Mouse (Mus musculus) layer of hippocampus, postnatal 25 days (tissue): ENCODE data around the gene Klk1b8. TPM values are rescaled to one million over a fixed set of nuclear protein-coding genes. Genes with fewer than 3 reads are reported as not detected.
"Not testable (repeated sequence)": the region's sequence is repeated elsewhere in the genome, so short reads cannot be mapped to it uniquely, and the experiment has no call there.

Experiments used
- DNase-seq, 2 experiments: peaks; one replicate each; pipeline ENCODE4 v3.0.0; 2022; ENCODE audit warnings: mixed read lengths in 2 of 2, low spot score in 1 of 2; ENCODE audit errors: extremely low spot score in 1 of 2
- total RNA-seq, 2 experiments: library from RNA; stranded (reverse); gene quantifications; 2 replicates each; pipeline ENCODE4 v1.2.3; 2021

Klk1b8 gene
- not detected for total RNA-seq

DNA sequence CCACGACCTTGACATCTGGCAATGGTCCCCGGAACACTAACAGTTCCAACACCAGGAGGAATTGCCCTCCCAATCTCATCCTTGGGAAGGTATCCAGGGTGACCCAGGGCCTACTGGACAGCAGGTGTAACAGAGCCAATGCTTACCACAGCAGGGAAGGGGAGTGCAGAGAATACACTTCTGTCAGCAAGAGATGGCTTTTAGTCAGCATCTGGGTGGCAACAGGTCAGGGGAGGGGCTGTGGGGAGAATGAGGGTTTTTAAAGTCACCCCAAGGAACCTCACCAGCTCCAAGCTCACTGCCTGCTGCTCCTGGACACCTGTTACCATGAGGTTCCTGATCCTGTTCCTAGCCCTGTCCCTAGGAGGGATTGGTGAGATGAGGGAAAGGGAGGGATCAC is at the start of gene Klk1b8:
Gene Klk1b8 (plus strand): TSS at position 301 of the 400 bp plus-strand sequence.
- no peak for DNase-seq

DNA sequence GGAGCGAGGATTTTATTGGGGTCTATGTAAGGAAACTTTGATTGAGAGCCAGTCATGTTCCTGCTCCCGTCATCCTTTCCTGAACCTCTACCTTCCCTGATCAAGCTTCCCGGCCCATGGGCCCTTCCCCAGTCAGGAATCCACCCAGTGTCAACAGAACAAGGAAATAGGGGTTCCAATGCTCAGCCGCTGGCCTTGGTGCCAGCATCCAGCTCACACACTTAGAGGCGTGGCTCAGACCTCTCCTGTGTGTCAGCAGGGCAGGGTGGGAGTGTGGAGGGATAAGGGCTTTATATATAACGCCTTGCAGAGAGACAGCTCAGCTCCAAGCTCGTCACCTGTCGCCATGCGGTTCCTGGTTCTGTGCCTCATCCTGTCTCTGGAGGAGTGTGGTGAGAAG is 35.6 kb upstream of the Klk1b8 start:
- no peak for DNase-seq

DNA sequence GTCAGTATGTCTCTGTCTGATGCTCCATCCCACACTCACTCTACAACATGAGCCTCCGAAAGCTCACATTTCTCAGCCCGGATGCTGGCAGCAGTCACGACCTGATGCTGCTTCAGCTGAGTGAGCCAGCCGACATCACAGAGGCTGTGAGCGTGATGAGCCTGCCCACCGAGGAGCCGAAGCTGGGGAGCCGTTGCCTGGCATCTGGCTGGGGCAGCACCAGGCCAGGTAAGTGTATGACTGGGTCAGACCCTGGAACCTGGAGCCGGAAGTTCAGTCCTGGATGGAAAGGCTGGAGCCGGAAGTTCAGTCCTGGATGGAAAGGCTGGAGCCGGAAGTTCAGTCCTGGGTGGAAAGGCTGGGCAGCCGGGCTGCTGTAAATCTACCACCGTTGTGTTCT is 32.0 kb upstream of the Klk1b8 start:
- no peak for DNase-seq

DNA sequence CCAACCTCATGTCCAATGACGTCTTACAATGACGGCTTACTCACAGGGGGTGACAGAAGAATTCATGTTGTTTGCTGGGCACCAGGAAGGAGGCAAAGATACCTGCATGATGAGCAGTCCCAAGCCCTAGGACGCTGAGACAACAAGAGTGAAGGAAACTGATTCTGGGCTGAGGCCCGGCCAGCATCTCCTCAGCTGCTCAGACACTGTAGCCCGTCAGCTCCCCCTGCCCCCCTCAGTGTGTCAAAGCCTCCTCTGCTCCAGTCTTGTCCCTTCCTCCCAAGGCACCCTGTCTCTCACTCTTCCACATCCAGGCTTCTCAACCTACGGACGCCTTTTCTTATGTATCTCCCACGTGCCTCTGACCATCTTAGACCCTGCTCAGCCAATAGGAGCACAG is 31.6 kb upstream of the Klk1b8 start:
- no peak for DNase-seq

DNA sequence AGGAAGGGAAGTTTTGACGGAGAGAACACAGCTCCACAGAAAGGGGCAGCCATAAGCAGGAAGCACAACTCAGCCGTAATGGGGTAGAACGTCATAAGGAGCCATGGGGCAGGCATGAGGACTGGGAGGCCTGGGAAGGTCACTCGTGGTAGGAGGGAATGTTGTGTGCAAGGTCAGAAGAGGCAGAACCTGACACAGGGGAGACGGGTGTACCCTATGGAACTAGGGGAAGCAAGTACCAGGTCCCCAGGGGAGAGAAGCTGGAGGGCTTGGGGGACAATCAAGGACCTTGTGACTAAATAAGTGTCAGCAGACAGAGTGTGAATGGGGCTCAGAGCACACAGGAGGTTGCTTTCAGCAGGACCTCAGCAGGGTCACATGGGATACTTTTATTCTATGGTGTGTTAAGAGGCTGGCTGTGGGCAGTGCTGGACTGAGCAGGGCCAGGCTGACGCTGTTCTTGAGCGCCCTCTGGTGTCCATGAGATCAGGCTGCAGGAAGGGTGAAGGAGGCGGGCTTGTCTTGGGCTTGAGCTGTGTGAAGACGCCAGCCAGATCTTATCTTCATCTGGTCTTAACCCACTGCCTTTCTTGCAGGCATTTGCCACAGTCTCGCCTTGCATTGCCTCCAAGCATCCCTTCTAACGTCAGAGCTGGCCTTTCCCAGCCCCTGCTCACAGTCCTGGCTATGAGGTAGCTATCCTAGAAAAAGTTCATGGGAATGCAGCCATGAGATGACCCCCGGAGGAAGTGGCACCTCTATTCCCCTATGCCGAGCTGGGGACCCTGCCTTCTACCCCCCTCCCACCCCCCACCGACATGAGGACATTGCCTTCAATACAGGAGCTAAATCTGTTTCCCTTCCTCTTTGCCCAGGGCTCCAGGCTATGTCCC is 30.7 kb upstream of the Klk1b8 start:
- DNase-seq: peak; percentile 36 to 73

DNA sequence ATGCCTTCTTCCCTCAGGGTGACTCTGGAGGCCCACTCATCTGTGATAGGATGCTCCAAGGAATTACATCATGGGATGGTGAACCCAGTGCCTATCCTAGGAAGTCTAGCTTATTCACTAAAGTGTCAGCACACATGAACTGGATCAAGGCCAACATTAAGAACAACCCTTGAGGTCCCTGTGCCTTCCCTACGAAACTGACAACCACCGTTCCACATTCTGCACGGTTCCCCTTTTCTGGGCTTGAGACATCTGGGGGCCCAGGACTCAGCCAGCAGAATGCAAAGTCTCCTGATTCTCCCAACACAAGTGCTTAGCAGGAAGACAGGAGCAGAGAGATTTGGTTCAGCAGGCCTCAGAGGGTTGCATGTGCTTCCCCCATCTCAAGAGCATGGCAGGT is 29.9 kb upstream of the Klk1b8 start:
- DNase-seq: no peak

DNA sequence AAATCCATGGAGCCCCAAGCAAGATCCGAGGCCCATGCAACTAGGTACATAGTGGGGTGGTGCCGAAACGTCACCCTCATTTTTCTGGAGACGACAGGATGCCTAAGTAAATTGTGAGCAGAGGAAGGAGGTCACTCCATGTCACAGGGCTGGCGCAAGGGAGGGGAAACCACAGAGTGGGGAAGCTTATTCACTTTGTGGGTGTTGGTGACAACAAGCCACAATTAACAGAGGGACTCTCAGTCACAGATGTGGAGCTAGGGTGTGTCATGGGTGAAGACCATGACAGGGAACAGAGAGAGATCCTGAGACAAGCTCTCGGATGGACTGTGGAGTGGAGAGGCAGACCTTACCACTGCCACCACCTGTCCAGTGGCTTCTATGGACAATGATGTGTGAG is 29.4 kb upstream of the Klk1b8 start:
- DNase-seq: no peak

DNA sequence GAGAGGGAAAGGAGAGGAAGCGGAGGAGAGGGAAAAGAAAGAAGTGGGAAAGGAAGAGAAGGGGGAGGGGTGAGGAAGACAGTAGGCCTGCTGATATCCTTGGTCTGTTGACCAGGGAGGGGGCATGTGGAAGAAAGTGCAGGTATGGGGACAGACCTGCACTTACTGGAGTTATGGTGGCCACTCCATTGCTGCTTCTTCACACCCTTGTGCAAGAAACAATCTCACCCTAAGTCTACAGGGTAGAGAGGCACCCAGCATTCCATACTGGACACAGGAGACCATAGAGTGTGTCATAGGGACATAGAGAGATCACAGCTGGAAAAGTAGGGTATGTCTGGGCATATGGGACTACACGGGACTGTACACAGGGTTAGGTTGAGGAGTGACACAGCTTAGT is 28.5 kb upstream of the Klk1b8 start:
- no peak for DNase-seq

DNA sequence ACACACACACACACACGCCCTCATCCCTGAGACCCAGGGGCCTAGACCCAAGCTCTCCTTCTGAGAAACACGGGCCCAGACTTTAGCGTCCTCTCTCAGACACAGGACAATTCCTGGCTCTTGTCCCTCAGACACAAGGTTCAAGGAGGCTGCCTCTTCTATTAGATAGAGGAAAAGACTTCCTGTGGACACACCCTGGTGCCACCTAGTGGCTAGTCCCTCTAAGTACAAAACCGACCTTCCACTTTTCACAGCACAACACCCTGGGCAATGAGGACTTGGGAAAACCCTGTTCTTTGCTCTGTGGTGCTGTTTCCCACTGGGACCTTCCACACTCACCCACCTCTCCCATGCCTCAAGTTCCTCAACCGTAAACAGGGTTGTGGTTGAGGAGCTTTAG is 24.5 kb upstream of the Klk1b8 start:
- no peak for DNase-seq

DNA sequence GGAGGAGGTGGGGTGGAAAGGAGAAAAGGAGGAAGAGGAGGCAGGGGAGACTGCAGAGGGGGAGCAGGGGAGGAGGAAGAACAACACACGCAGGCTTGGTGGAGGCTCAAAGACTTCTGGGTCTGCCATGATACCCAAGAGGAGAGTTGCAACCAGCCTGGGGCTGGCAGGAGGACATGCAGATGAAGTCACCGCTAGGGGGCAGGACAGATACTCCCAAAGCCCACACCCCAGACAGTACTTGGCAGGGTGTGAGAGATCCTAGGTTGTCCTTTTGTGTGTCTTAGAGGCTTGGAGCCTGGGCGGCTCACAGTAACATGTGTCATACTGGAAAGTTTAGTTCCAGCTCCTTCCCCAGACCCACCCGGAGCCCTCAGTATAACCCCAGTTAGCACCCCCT is 21.9 kb upstream of the Klk1b8 start:
- peak in 1 of 2 experiments; percentile 28 for DNase-seq

DNA sequence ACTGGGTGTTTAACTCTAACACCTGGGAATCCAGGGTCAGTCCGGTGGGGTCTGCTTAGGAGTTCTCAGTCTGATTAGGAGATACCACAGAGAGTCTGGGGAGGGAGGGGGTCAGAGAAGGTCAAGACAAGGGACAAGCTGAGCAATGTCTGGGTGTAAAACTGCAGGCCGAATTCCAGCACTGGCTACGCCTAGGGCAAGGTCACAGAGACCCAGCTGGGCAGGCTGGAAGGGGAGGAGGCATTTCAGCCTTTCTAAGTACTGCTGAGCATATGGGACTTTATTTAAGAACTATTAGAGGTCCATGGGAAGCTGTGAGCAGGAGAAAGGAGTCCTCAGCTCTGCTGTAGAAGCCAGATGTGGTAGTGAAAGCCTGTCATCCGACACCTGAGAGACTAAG is 18.1 kb upstream of the Klk1b8 start:
- DNase-seq: no peak

DNA sequence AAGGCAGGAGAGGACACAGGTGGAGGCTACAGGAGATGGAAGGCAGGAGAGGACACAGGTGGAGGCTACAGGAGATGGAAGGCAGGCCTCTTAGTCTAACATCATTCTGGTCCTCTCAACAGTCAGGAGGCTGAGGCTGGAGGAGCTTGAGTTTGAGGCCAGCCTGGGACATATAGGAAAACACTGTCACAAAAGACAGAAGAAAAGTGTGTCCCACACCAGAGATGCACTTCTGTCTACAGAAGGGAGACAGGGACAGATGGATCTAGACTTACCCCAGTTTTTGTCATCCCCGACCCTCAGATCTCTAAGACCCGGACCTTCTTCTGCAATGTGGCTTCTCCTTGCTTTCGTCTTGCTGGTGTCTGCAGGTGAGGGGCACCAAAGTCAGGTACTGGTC is 17.0 kb upstream of the Klk1b8 start, which contains the start of gene Klk15:
Gene Klk15 (plus strand): TSS at position 301 of the 400 bp plus-strand sequence.
- DNase-seq: no peak

DNA sequence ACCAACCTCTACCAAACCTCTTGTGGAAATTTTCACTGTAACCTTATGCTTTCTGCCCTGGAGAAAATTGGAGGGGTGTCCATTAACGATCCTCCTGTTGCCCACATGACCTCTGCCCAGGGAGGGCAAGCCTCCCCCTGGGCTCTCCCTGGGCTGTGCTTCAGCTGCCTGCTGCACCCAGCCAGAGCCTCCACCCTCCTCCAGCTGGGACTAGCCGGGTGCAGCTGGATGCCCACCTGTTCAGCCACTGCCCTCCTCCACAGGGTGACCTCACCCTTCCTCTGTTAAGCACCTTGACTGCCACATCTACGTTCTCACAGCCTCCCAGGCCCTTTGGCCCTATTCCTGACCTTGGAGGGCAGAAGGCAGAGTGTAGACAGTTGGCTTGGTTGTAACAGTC is 15.7 kb upstream of the Klk1b8 start:
- DNase-seq: no peak

DNA sequence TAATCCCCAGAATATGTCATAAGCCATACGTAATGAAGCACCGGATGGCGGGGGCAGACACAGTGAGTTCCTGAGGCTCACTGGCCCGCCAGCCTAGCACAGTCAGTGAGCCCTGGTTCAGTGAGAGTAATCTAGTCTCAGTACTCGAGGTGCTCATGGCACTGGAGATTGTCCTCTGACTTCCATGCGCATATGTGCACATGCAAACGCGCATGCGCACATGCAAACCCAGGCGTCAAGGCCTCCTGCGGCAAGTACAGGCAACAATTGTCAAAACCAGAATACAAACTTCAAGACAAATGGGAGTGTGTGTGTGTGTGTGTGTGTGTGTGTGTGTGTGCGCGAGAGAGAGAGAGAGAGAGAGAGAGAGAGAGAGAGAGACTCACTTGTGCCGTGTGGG is 13.9 kb upstream of the Klk1b8 start:
- no peak for DNase-seq

DNA sequence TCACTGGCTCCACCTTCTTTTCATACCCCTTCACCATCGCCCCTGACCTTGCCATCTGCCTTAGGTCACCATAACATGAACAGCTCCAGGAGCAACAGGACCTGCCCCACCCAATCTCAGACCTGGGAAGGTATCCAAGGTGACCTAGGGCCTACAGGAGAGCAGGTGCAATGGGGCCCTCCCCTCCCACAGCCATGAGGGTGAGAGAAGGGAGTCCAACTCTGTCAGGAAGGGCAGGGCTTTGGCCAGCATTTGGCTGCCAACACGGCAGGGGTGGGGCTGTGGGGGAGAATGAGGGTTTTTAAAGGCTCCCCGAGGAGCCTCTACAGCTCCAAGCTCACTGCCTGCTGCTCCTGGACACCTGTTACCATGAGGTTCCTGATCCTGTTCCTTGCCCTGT is 8.2 kb upstream of the Klk1b8 start:
- DNase-seq: not testable (repeated sequence)

DNA sequence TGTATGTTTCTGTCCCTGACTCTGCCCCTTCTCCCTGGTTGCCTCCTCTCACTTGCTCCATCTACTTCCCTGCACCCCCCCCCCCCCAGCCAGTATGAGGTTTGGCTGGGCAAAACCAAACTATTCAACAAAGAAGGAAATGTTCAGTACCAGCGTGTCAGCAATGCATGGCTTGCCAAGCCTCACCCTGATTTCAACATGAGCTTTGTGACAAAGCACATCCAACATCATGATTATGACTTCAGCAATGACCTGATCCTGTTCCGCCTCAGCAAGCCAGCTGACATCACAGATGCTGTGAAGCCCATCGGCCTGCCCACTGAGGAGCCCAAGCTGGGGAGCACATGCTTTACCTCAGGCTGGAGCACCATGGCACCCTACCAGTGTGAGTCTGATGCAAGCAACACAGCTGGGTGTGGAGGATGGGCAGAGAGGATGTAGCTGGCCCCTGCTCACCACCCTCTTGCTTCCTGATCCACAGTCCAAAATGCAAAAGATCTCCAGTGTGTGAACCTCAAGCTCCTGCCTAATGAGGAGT is 5.7 kb upstream of the Klk1b8 start:
- no peak for DNase-seq

DNA sequence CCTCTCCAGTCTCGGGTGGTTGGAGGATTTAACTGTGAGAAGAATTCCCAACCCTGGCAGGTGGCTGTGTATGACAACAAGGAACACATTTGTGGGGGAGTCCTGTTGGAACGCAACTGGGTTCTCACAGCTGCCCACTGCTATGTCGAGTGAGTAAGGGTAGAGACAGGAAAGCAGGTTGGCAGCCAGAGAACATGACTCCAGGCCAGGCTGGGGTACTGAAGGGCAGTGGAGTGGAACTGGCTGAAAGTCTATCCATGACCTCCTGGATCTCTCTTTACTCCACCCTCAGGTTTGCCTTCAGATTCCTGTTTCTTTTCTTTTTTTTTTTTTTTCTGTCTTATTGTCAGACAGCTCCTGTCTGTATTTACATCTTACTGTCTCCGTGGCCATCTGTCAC is 2.2 kb downstream of the Klk1b8 start:
- DNase-seq: peak in 1 of 2 experiments; percentile 14

DNA sequence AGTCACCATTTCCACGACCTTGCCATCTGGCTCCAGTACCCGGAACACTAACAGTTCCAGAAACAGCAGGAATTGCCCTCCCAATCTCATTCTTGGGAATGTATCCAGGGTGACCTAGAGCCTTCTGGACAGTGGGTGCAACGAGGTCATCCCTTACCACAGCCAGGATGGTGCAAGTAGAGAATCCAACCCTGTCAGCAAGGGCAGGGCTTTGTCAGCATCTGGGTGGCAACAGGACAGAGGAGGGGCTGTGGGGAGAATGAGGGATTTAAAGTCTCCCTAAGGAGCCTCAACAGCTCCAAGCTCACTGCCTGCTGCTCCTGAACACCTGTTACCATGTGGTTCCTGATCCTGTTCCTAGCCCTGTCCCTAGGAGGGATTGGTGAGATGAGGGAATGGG is 16.0 kb downstream of the Klk1b8 start, which contains the start of gene Klk1b1:
Gene Klk1b1 (plus strand): TSS at position 301 of the 400 bp plus-strand sequence.
- DNase-seq: no peak

DNA sequence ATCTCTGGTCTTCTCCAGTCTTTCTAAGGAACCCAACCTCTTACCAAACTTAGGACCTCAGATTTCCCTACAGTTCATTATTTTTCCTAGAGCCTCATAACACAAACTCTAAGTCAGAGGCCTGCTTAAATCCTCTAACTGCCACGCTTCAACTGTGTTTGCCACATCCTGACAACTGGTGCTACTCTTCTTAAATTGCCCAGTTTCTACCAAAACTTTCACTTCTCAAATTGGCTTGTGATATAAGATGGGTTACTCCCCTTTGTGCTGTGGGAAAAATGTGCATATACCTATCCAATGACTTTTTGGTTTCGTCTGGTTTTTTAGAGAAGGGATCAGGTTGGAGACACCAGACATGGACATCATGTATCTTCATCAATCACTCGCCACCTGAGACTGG is 16.6 kb downstream of the Klk1b8 start:
- DNase-seq: no peak

DNA sequence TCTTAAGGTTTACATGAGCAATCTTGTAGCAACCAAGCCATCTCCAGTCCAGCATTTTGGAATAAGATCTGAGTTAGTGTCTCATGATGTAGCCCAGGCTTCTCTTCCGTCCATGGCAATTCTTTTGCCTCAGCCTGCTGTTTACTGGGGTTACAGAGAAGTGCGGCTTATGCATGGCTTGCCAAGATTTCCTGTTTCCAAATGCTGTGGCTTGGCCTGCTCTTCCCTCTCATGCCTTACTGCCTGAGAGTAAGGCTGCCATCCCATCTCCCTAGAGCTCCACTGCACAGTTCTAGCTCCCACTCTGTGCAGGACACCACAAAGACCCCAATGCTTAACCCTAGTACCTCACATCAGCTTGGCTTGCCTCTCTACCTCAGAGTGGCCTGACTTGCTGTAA is 17.1 kb downstream of the Klk1b8 start:
- DNase-seq: no peak

DNA sequence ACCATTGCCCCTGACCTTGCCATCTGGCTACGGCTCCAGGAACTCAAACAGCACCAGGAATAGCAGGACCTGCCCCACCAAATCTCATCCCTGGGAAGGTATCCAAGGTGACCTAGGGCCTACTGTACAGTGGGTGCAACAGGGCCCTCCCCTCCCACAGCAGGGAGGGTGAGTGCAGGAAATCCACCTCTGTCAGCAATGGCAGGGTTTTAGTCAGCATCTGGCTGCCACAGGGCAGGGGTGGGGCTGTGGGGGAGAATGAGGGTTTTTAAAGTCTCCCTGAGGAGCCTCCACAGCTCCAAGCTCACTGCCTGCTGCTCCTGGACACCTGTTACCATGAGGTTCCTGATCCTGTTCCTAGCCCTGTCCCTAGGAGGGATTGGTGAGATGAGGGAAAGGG is 25.3 kb downstream of the Klk1b8 start, which contains the start of gene Klk1b9:
Gene Klk1b9 (plus strand): TSS at position 301 of the 400 bp plus-strand sequence.
- DNase-seq: not testable (repeated sequence)

DNA sequence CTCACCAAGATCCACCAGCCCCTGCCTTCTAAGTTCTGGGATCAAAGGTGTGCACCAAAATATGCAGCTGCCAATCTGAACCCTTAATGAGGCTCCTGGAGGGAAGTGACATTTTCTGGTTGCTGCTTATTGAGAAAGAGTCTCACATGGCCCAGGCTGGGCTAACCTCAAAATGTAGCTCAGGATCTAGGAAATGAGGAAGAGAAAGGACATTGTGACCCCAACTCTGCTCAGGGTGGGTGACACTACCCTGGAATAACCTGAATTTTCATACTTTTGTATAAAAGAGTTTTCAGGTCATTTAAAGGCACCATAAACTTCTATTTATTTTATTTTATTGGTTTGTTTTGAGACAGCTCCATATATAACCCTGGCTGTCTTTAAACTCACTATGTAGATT is 35.2 kb downstream of the Klk1b8 start:
- no peak for DNase-seq
